Comparison of ENCODE assay signal across 8 mouse cellular contexts in genomic region chr6:99864949-99865348, GRCm38 (mm10).
DNase-seq lines count a peak whose midpoint lies in the region; ATAC-seq and TF ChIP-seq lines count a peak whose summit lies in the region.

No protein-coding gene starts in this region.

- TF ChIP-seq CTCF in kidney, adult 2 months (conservative IDR thresholded peaks at IDR 0.05; ENCODE audit: insufficient read depth, insufficient read length, low read depth, low read length): no peak

- no peaks in the 10 kb centered on the region for H3K9me3 ChIP-seq in limb, embryonic 11.5 days (ENCODE audit: control insufficient read depth, low read length)
- H3K9me3 ChIP-seq in limb, embryonic 10.5 days (replicated peaks): no peaks in the 10 kb centered on the region

- TF ChIP-seq POLR2A in kidney, adult 2 months (IDR thresholded peaks at IDR 0.05; ENCODE audit: low read depth, low read length): no peak

- no peak overlapping the region for H3K27ac ChIP-seq in limb, embryonic 11.5 days (replicated peaks; ENCODE audit: low read depth, low read length)
- no peak overlapping the region for H3K27ac ChIP-seq in limb, embryonic 10.5 days
- no peak overlapping the region for H3K27ac ChIP-seq in kidney, adult 2 months (ENCODE audit: insufficient read depth, low read depth, low read length)

- H3K36me3 ChIP-seq in limb, embryonic 11.5 days (ENCODE audit: control insufficient read depth, insufficient read depth, low read length): no peaks in the 10 kb centered on the region
- H3K36me3 ChIP-seq in limb, embryonic 10.5 days: no peaks in the 10 kb centered on the region
- no peaks in the 10 kb centered on the region for H3K36me3 ChIP-seq in kidney, adult 2 months (ENCODE audit: control insufficient read depth, insufficient read depth, low read length)

- H3K4me1 ChIP-seq in limb, embryonic 11.5 days (ENCODE audit: control insufficient read depth, insufficient read depth, low read length): no peaks in the 10 kb centered on the region
- peaks cover 28% of the 10 kb centered on the region for H3K4me1 ChIP-seq in limb, embryonic 10.5 days
- no peaks in the 10 kb centered on the region for H3K4me1 ChIP-seq in kidney, adult 2 months (ENCODE audit: control insufficient read depth, insufficient read depth, low read length)

- no peak overlapping the region for H3K4me2 ChIP-seq in limb, embryonic 11.5 days (ENCODE audit: low read depth, severe bottlenecking)

- WGBS in limb, embryonic 11.5 days: 63% methylated on average over 3 of the region's 3 CpGs
- WGBS in limb, embryonic 10.5 days: 64% methylated on average over 3 of the region's 3 CpGs
- WGBS in kidney, adult 2 months: 63% methylated on average over 3 of the region's 3 CpGs

- no peak overlapping the region for H3K9ac ChIP-seq in limb, embryonic 11.5 days (ENCODE audit: low read length)

- DNase-seq in limb, embryonic 11.5 days (ENCODE audit: low spot score): peak; percentile 52
- no peak for DNase-seq in limb, embryonic 10.5 days (ENCODE audit: low spot score)
- peak; percentile 70 to 76 for DNase-seq in cerebellum, postnatal 14 days
- peak; percentile 17 for DNase-seq in kidney, adult 2 months
- peak; percentile 8 for DNase-seq in lung, postnatal 25 days (ENCODE audit: low spot score)

- H3K4me3 ChIP-seq in limb, embryonic 11.5 days (ENCODE audit: low read depth, low read length): no peak overlapping the region
- H3K4me3 ChIP-seq in limb, embryonic 10.5 days: no peak overlapping the region
- H3K4me3 ChIP-seq in kidney, adult 2 months (ENCODE audit: insufficient read depth, low read depth, low read length): no peak overlapping the region

- H3K27me3 ChIP-seq in limb, embryonic 11.5 days (ENCODE audit: control insufficient read depth, insufficient read depth, low read length): no peaks in the 10 kb centered on the region
- H3K27me3 ChIP-seq in limb, embryonic 10.5 days (ENCODE audit: low read depth, poor library complexity, severe bottlenecking): peaks cover 25% of the 10 kb centered on the region
- no peaks in the 10 kb centered on the region for H3K27me3 ChIP-seq in kidney, adult 2 months (replicated peaks; ENCODE audit: control insufficient read depth, insufficient read depth, low read length)

- ATAC-seq in limb, embryonic 11.5 days (ENCODE audit: insufficient number of reproducible peaks, low FRiP score, low TSS enrichment, low read depth): no peak
- ATAC-seq in granulocyte monocyte progenitor cell, adult 5-6 weeks (replicated peaks; ENCODE audit: poor library complexity, severe bottlenecking): no peak
- ATAC-seq in megakaryocyte-erythroid progenitor cell, adult 5-6 weeks (replicated peaks; ENCODE audit: low FRiP score, low TSS enrichment, poor library complexity, severe bottlenecking): no peak
- no peak for ATAC-seq in inflammation-experienced regulatory T-cells, adult 6 months
